ENCODE assay signal across 26 mouse cellular contexts in genomic region chr8:42512056-42512455, GRCm38 (mm10).
DNase-seq lines count a peak whose midpoint lies in the region; ATAC-seq lines count a peak whose summit lies in the region.
"Had no signal": no experiment of that assay in that cellular context is flagged by ENCODE, and none has a peak within 500 bp of the region (broad histone marks: within the 10 kb centered on the region; RNA-seq: fewer than 3 reads in every experiment).

No protein-coding gene starts in this region.

- no peaks in the 10 kb centered on the region for H3K36me3 ChIP-seq in heart, embryonic 13.5 days
- H3K36me3 ChIP-seq: forebrain, embryonic 10.5 days; forebrain, embryonic 15.5 days; G1E; intestine, embryonic 15.5 days; limb, embryonic 13.5 days; liver, embryonic 12.5 days; midbrain, embryonic 13.5 days; neural tube, embryonic 13.5 days had no signal

- H3K4me2 ChIP-seq in heart, embryonic 13.5 days: no peak overlapping the region
- H3K4me2 ChIP-seq: forebrain, embryonic 15.5 days; intestine, embryonic 15.5 days; limb, embryonic 13.5 days; liver, embryonic 12.5 days; midbrain, embryonic 13.5 days; neural tube, embryonic 13.5 days had no signal

- no peaks in the 10 kb centered on the region for H3K27me3 ChIP-seq in heart, embryonic 13.5 days (replicated peaks)
- H3K27me3 ChIP-seq: forebrain, embryonic 15.5 days; intestine, embryonic 15.5 days; limb, embryonic 13.5 days; liver, embryonic 12.5 days; midbrain, embryonic 13.5 days; neural tube, embryonic 13.5 days had no signal

- no peak for ATAC-seq in heart, embryonic 13.5 days (ENCODE audit: extremely low read depth, insufficient number of reproducible peaks, low FRiP score, low TSS enrichment)
- ATAC-seq: forebrain, embryonic 15.5 days; hindbrain, embryonic 16.5 days; intestine, embryonic 15.5 days; liver, embryonic 12.5 days; liver, postnatal 0 days; lung, postnatal 0 days; midbrain, embryonic 13.5 days had no signal

- H3K9ac ChIP-seq in heart, embryonic 13.5 days: no peak overlapping the region
- H3K9ac ChIP-seq: forebrain, embryonic 15.5 days; intestine, embryonic 15.5 days; limb, embryonic 13.5 days; liver, embryonic 12.5 days; liver, postnatal 0 days; midbrain, embryonic 13.5 days; neural tube, embryonic 13.5 days had no signal

- no peak overlapping the region for H3K4me3 ChIP-seq in heart, embryonic 13.5 days
- H3K4me3 ChIP-seq: forebrain, embryonic 10.5 days; forebrain, embryonic 15.5 days; intestine, embryonic 15.5 days; limb, embryonic 13.5 days; liver, embryonic 12.5 days; midbrain, embryonic 13.5 days; neural tube, embryonic 13.5 days had no signal

- H3K4me1 ChIP-seq in heart, embryonic 13.5 days: no peaks in the 10 kb centered on the region
- H3K4me1 ChIP-seq: forebrain, embryonic 10.5 days; forebrain, embryonic 15.5 days; intestine, embryonic 15.5 days; limb, embryonic 13.5 days; liver, embryonic 12.5 days; midbrain, embryonic 13.5 days; neural tube, embryonic 13.5 days had no signal

- peak; percentile 1 to 2 for DNase-seq in cerebellum, postnatal 10 days
- no peak for DNase-seq in cerebellum, postnatal 36 days
- no peak for DNase-seq in heart, postnatal 25 days (ENCODE audit: low spot score)
- DNase-seq in kidney, postnatal 10 days: peak; percentile 5
- no peak for DNase-seq in kidney, adult 9 months
- peak; percentile 25 for DNase-seq in skeletal muscle tissue, adult 2 months (ENCODE audit: low read depth, low spot score)
- DNase-seq: adrenal gland, postnatal 14 days; cerebellum, adult 11 months; cerebellum, adult 9-10 months; kidney, adult 2 months; kidney, postnatal 25 days; liver, postnatal 0 days; right cerebral cortex, postnatal 4 days; thymus, postnatal 4 days had no signal

- 62% methylated on average over 4 of the region's 4 CpGs for WGBS in heart, embryonic 13.5 days

- intact Hi-C loops in heart, postnatal 25 days (cut with DNase I): no loop called here

- H3K9me3 ChIP-seq in heart, embryonic 13.5 days: no peaks in the 10 kb centered on the region
- H3K9me3 ChIP-seq: forebrain, embryonic 10.5 days; forebrain, embryonic 15.5 days; G1E; intestine, embryonic 15.5 days; limb, embryonic 13.5 days; liver, embryonic 12.5 days; midbrain, embryonic 13.5 days; neural tube, embryonic 13.5 days had no signal

- H3K27ac ChIP-seq in heart, embryonic 13.5 days (replicated peaks): peak overlapping the region; percentile 24; the same call in 1 of the 2 replicates
- H3K27ac ChIP-seq: forebrain, embryonic 10.5 days; forebrain, embryonic 15.5 days; intestine, embryonic 15.5 days; limb, embryonic 13.5 days; liver, embryonic 12.5 days; macrophage; midbrain, embryonic 13.5 days; neural tube, embryonic 13.5 days had no signal

Comparison
In these comparisons a context has a peak if more than half of its experiments do, and no peak if none do; other contexts are left out.
1. DNase-seq: peak in cerebellum, postnatal 10 days (2 of 2), kidney, postnatal 10 days (single experiment) and skeletal muscle tissue, adult 2 months (single experiment); none in cerebellum, postnatal 36 days (0 of 2), heart, postnatal 25 days (single experiment) and kidney, adult 9 months (single experiment).